Mouse (Mus musculus) kidney, adult 18-20 months (tissue): ENCODE data around the gene Ptp4a2.
A peak's percentile ranks its signal among the peaks of the same experiment; 100 is the strongest.
"Not testable (repeated sequence)": the region's sequence is repeated elsewhere in the genome, so short reads cannot be mapped to it uniquely, and the experiment has no call there.

ENCODE experiments used
- DNase-seq: peaks from one replicate; pipeline ENCODE4 v3.0.0; 2021

Ptp4a2 gene

GRCm38 (mm10) chr4:129853996-129854395 lies 43.0 kb downstream of the Ptp4a2 start:
- no peak for DNase-seq

- no peak for DNase-seq
These were observed 43.6 kb downstream of the Ptp4a2 start for GRCm38 (mm10) chr4:129854615-129855014.

GRCm38 (mm10) chr4:129855051-129855970 lies 44.3 kb downstream of the Ptp4a2 start:
- DNase-seq: peak; percentile 34

- no peak for DNase-seq
These were observed 49.4 kb downstream of the Ptp4a2 start for GRCm38 (mm10) chr4:129860456-129860855.

- DNase-seq: no peak
These were observed 50.4 kb downstream of the Ptp4a2 start for GRCm38 (mm10) chr4:129861400-129861799.

- no peak for DNase-seq
These were observed 51.3 kb downstream of the Ptp4a2 start for GRCm38 (mm10) chr4:129862357-129862756.

- not testable (repeated sequence) for DNase-seq
These were observed 55.2 kb downstream of the Ptp4a2 start for GRCm38 (mm10) chr4:129866171-129866570.

- DNase-seq: no peak
These were observed 57.2 kb downstream of the Ptp4a2 start for GRCm38 (mm10) chr4:129868211-129868610.

GRCm38 (mm10) chr4:129870483-129870882 lies 59.5 kb downstream of the Ptp4a2 start:
- peak; percentile 22 for DNase-seq

- no peak for DNase-seq
These were observed 61.4 kb downstream of the Ptp4a2 start for GRCm38 (mm10) chr4:129872376-129872922.

GRCm38 (mm10) chr4:129874805-129875204 lies 63.8 kb downstream of the Ptp4a2 start:
- DNase-seq: no peak

- no peak for DNase-seq
These were observed 64.4 kb downstream of the Ptp4a2 start for GRCm38 (mm10) chr4:129875406-129875805.

- DNase-seq: peak; percentile 84
These were observed 66.1 kb downstream of the Ptp4a2 start for GRCm38 (mm10) chr4:129876831-129877764.

- DNase-seq: peak; percentile 50
These were observed 67.1 kb downstream of the Ptp4a2 start for GRCm38 (mm10) chr4:129877967-129878655.

- no peak for DNase-seq
These were observed 67.7 kb downstream of the Ptp4a2 start for GRCm38 (mm10) chr4:129878656-129879145.

- DNase-seq: no peak
These were observed 68.3 kb downstream of the Ptp4a2 start for GRCm38 (mm10) chr4:129879206-129879780.

- no peak for DNase-seq
These were observed 69.6 kb downstream of the Ptp4a2 start for GRCm38 (mm10) chr4:129880615-129881014.

- no peak for DNase-seq
These were observed 70.6 kb downstream of the Ptp4a2 start for GRCm38 (mm10) chr4:129881661-129882060.

GRCm38 (mm10) chr4:129882555-129883293 lies 71.7 kb downstream of the Ptp4a2 start:
- DNase-seq: peak; percentile 49

GRCm38 (mm10) chr4:129884041-129884930 lies 73.3 kb downstream of the Ptp4a2 start:
- no peak for DNase-seq
